ENCODE assay signal across 25 mouse cellular contexts in genomic region chr6:138207293-138207844, GRCm38 (mm10).
"Had no signal": no experiment of that assay in that cellular context is flagged by ENCODE, and none has a peak within 500 bp of the region (broad histone marks: within the 10 kb centered on the region; RNA-seq: fewer than 3 reads in every experiment).

No protein-coding gene starts in this region.

- H3K9ac ChIP-seq: heart, embryonic 12.5 days; hindbrain, embryonic 12.5 days; hindbrain, embryonic 14.5 days; kidney, embryonic 15.5 days; limb, embryonic 12.5 days had no signal

- H3K4me3 ChIP-seq: gastrocnemius, adult 2 months; heart, embryonic 10.5 days; heart, embryonic 12.5 days; hindbrain, embryonic 10.5 days; hindbrain, embryonic 12.5 days; kidney, embryonic 15.5 days; left cerebral cortex, adult 2 months; limb, embryonic 10.5 days; limb, embryonic 12.5 days had no signal

- DNase-seq: gastrocnemius, adult 2 months; gastrocnemius, postnatal 10 days; gastrocnemius, postnatal 25 days; heart, adult 18-20 months; heart, postnatal 10 days; heart, postnatal 4 days; kidney, adult 11 months; kidney, adult 2 months; kidney, adult 9 months; kidney, postnatal 14 days; kidney, postnatal 36 days; liver had no signal

- H3K4me2 ChIP-seq: heart, embryonic 12.5 days; hindbrain, embryonic 12.5 days; hindbrain, embryonic 14.5 days; kidney, embryonic 15.5 days; limb, embryonic 12.5 days; liver, embryonic 11.5 days had no signal

- ATAC-seq: hindbrain, embryonic 16.5 days; inflammation-experienced regulatory T-cells, adult 6 months had no signal

- H3K9me3 ChIP-seq: heart, embryonic 10.5 days; hindbrain, embryonic 10.5 days; hindbrain, embryonic 12.5 days; limb, embryonic 10.5 days had no signal

- H3K36me3 ChIP-seq: heart, embryonic 10.5 days; heart, embryonic 12.5 days; hindbrain, embryonic 10.5 days; hindbrain, embryonic 12.5 days; kidney, embryonic 15.5 days; limb, embryonic 10.5 days; limb, embryonic 12.5 days had no signal

- H3K27ac ChIP-seq: gastrocnemius, adult 2 months; heart, embryonic 10.5 days; hindbrain, embryonic 10.5 days; hindbrain, embryonic 12.5 days; hindbrain, embryonic 14.5 days; kidney, embryonic 15.5 days; kidney, postnatal 0 days; left cerebral cortex, adult 2 months; limb, embryonic 10.5 days; limb, embryonic 12.5 days had no signal

- H3K4me1 ChIP-seq: heart, embryonic 10.5 days; heart, embryonic 12.5 days; hindbrain, embryonic 10.5 days; hindbrain, embryonic 12.5 days; kidney, embryonic 15.5 days; limb, embryonic 10.5 days; limb, embryonic 12.5 days had no signal

- H3K27me3 ChIP-seq: heart, embryonic 12.5 days; hindbrain, embryonic 12.5 days; kidney, embryonic 15.5 days; limb, embryonic 12.5 days had no signal
